Mouse (Mus musculus) NIH3T3 (cell line): Measurements from ENCODE around the gene Grin3b.

Source experiments
- DNase-seq: peaks from one replicate; pipeline ENCODE4 v3.0.0-alpha.2; 2012; ENCODE audit warnings: low read depth

The Grin3b gene

DNA sequence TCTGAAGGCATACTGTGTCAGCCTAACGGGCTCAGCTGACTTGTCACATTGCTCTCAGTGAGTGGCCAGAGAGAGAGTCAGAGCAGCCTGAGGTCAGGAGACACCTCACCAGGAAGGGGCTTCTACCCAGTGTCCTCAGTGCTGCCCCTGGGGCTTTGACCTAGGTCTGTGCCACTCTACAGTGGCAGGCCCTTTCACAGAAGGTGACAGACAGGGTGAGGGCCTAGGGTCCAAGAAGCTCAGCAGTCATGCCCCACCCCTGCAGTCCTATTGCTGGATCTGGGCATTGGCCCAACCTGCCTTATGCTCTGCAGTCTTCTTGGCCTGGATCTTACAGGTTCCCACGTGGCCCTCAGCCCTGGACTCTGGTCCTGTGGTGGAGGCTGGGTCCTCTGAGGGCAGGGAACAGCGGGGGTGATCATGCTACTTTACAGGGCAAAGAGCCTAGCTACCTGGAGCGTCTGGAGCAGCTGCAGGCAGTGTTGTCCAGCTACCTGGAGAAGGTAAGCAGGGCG, 3.6 kb upstream of the Grin3b start:
- no peak for DNase-seq

DNA sequence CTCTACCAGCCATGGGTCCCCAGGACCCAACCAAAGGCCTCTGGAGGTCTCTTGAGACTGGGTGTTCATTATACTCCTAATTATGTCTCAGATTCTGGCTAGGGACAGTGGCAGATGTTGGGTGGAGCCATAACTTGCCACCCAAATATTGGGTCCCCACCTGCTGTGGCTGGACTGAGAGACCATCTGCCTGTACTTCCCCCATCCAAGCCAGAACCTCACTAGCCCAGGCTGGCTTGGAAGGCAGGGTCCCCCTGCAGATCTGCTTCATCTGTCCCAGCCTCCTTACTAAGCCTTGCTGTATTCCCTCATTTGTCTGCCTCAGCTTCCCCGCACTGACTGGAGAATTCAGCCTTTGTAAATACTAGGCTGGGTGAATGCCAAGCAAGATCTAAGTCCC, 2.3 kb upstream of the Grin3b start:
- no peak for DNase-seq

DNA sequence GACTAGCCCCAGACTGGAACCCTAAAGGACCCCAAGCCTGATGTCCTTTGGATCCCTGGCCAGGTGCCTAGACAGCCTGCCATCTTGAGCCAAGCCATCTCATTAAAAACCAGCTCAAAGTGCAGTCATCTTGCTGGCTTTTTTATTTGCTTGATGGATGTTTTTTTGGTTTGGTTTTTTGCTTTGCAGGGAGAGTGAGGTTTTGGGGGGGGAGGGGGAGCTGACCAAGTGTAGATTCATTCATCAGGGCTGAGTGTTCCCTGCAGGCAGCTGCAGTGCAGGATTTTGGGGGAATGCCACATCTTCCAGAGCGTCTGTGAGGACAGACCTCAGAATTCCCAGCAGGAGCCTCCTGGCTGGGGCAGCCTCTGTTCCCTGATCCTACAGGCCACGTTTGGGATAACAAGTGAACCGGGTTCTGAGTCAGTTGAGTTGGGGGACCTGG, 1.4 kb upstream of the Grin3b start:
- DNase-seq = peak; percentile 85

DNA sequence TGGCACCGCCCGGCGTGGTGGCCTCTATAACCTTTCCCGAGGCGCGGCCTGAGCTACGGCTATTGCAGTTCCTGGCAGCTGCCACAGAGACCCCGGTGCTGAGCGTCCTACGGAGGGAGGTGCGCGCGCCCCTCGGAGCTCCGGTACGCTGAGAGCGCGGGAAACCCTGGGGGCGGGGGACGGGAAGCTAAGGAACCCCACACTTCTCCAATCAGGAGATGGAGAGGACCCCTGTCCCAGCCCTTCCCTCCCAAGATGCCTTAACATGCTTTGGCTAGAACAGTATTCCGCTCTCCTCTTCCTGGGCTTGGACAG, 625 bp downstream of the Grin3b start:
- no peak for DNase-seq

DNA sequence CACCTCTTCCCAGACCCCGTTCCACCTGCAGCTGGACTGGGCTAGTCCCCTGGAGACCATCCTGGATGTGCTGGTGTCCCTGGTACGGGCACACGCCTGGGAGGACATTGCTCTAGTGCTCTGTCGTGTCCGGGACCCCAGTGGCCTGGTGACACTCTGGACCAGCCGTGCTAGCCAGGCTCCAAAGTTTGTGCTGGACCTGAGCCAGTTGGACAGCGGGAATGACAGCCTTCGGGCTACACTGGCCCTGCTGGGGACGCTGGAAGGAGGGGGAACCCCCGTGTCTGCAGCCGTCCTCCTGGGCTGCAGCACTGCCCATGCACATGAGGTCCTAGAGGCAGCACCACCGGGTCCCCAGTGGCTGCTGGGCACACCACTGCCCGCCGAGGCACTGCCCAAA, 2.3 kb downstream of the Grin3b start:
- no peak for DNase-seq

DNA sequence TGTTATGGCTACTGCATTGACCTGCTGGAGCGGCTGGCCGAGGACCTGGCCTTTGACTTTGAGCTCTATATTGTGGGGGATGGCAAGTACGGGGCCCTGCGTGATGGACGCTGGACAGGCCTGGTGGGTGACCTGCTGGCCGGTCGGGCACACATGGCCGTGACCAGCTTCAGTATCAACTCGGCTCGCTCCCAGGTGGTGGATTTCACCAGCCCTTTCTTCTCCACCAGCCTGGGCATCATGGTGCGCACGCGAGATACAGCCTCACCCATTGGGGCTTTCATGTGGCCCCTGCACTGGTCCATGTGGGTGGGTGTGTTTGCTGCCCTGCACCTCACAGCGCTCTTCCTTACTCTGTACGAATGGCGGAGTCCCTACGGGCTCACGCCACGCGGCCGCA, 3.6 kb downstream of the Grin3b start:
- DNase-seq = no peak

DNA sequence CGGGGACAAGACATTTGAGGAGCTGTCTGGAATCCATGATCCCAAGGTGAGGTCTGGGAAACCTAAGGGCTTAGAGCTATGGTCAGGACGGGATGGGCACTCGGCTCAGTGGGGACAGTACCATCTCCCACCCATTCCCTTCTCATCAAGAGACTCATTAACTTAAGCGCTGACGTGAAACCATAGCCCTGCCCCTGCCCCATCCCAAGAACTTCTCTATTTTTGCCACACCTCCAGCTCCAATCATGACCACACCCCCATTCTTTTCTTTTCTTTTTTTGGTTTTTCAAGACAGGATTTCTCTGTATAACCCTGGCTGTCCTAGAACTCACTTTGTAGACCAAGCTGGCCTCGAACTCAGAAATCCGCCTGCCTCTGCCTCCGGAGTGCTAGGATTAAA, 4.2 kb downstream of the Grin3b start:
- DNase-seq = no peak

DNA sequence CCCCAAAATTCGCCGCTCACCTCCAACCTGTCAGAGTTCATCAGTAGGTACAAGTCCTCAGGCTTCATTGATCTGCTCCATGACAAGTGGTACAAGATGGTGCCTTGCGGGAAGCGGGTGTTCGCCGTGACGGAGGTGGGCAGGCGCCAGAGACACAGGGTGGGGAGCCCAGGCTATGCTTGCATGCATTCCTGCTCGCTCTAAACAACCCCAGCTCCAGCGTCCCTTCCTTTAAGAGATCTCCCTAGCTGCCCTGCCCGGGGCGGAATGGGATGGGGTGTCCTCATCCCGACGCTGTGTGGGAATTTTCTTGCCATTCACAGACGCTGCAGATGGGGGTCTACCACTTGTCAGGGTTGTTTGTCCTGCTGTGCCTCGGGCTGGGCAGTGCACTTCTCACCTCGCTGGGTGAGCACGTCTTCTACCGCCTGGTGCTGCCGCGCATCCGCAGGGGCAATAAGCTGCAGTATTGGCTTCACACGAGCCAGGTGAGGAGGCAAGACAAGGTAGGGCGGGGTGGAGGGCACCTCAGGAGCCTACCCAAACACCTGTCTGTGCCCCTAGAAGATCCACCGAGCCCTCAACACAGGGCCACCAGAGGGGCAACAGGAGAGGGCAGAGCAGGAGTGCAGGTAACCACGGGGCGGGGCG, 5.7 kb downstream of the Grin3b start:
- no peak for DNase-seq

DNA sequence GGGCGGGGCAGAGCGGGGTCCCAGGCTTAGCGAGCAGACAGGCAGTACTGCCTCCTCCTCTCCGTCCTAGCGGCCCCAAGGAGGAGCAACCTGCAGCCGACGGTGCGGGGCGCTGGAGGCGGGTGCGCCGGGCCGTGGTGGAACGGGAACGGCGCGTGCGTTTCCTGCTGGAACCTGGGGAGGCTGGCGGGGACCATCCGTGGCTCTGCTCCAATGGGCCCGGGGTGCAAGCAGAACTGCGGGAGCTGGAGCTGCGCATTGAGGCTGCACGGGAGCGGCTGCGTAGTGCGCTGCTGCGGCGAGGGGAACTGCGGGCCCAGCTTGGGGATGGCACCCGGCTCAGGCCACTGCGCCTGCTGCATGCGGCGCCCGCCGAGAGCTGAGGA, 6.2 kb downstream of the Grin3b start:
- no peak for DNase-seq

DNA sequence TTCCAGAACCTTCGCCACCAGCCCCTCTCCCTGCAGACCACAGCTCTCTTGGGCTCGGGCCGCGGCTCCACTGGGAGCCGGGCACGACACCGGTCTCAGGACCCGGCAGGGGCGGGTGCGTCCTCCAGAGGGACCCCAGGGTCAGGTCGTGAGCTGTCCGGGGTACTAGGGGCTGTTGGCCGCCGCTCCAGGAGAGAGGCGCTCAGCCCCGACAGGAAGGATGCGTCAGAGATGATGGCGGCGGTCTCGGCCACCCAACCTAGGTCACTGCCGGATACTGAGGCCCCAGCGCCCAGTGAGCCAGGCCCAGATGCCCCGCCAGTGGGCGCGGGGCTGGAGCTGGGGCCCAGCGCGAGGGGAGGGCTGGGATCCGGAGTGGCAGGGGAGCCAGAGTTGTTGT, 6.8 kb downstream of the Grin3b start:
- DNase-seq = no peak

DNA sequence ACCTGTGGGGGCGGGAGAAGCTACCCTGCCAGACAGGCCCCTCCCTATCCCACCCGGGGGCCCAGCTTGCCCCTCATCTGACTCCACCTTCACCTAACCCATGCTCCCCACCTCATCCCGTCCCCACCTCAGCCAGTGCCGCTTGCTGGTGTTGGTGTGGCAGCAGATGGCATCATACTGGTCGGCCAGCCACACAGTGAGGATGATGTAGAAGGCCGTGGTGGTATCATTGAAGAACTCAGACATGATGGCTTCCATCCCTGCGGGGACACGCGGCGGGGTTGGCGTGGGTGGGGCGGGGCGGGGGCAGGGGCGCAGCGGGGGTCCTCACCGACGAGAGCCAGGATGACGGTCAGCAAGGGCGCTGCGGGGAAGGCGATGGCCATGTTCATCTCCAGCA, 7.5 kb downstream of the Grin3b start:
- DNase-seq = no peak

DNA sequence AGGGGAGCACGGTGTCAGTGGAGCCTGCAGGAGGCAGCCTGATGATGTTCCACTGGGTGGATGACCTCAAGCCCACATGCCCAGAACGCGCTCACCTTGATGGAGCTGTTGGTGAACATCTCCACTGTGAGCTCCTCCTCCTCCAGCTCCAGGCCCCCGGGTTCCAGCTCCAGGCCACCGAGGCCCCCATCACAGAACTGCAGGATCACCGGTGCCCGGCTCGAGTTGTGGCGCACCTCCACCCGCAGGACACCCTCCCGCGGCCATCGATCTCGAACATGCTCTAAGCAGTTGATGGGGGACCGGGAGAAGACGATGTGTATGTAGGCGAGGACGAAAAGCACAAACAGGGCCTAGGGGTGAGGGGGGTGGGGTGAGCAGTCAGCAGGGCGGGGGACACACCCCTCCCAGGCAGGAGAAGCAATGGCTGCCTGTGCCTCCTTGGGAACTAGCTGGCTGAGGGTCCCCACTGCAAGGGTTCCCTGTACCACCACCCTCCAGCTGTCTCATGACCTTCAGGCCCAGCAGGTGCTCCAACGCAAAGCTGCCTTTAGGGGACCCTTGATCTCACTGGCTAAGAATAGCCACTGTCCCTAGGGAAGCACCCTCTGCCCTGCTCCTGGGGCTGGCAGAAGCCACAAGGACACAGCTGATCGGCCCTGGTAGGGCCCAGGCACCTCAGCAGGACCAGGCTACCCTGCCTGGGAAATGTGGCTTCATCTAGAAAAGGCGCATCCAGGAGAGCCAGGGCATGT, 9.1 kb downstream of the Grin3b start:
- no peak for DNase-seq

DNA sequence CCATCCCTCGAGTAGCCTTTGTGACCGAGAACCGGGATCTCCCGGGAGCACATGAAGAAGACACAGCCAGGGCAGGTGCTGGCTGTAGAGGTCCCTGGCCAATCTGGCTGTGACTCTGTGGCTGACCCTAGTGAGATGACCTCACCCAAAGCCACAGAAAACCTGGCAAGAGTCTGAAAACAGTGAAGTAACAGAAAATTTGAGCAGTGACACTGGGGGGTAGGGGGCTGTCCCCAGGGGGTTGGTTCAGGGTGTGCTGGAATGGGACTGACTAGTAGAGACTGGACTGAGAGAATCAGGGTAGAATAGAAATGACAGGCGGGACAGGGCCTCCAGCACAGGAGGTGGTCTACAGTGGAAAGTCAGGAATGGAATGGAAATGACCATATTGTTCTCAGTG, 12.7 kb downstream of the Grin3b start:
- no peak for DNase-seq

DNA sequence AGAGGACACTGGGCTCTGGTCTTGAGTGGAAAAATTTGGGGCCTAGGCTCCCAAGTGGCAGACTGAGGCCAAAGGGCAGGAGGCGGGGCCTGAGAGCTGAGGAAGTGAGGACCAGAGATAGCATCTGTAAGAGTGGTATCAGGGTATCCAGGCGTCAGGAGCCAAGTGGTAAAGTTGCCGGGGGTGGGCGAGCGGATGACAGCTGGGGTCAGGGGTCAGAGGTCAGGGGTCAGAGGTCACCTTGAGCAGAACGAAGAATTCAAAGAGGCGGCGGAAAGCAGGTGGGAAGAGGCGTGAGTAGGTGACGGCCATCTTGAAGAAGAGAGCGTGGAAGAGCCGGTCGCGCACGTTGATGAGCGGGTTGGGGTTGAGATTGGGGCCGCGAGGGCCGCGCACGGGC, 13.2 kb downstream of the Grin3b start:
- DNase-seq = peak; percentile 64

DNA sequence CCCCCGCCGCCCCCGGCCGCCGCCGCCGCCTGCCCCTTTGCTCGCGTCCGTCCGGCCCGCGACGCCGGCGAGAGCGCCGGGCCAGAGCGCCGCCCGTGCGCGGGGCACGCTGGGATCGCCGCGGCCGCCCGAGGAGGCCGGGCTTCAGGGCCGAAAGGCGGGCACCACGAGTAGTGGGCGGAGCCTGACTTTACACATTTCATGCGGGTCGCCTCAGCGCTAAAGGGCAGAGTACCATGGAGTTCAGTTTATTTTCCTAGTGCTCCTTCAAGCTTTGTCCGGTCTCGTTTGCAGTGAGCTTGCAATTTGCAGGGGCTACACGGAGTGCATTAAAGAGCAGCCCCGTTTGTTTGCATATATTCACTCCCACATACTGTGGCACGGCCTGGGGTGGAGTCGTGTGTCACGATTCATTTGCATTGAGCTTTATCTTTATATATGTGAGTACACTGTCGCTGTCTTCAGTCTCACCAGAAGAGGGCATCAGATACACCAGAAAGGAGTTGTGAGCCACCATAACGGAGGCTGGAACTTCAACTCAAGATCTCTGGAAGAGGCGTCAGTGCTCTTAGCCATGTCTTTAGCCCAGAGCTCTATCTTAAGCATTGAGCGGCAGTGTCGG, 13.8 kb downstream of the Grin3b start, which contains the start of gene Tmem259:
TSS of gene Tmem259 (minus strand) at position 136 of the 622 bp plus-strand sequence.
- DNase-seq = peak; percentile 97

DNA sequence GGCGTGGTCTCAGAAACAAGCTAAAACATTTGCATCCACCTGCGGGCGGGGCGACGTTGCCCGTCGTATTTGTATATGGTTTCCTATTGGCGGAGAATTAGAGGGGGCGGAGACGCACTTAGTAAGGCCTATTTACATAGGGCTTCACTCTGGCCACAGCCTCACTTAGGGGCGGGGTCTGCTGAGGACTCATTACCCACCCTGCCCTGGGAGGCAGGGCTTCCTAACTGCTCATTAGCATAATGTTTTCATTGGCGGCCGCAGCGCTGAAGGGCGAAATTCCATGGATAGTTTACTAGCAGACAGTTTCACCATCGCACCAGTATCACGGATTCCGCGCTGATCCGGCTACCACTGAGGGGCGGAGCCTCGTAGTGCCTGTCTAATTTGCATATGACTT, 14.4 kb downstream of the Grin3b start:
- peak; percentile 100 for DNase-seq

DNA sequence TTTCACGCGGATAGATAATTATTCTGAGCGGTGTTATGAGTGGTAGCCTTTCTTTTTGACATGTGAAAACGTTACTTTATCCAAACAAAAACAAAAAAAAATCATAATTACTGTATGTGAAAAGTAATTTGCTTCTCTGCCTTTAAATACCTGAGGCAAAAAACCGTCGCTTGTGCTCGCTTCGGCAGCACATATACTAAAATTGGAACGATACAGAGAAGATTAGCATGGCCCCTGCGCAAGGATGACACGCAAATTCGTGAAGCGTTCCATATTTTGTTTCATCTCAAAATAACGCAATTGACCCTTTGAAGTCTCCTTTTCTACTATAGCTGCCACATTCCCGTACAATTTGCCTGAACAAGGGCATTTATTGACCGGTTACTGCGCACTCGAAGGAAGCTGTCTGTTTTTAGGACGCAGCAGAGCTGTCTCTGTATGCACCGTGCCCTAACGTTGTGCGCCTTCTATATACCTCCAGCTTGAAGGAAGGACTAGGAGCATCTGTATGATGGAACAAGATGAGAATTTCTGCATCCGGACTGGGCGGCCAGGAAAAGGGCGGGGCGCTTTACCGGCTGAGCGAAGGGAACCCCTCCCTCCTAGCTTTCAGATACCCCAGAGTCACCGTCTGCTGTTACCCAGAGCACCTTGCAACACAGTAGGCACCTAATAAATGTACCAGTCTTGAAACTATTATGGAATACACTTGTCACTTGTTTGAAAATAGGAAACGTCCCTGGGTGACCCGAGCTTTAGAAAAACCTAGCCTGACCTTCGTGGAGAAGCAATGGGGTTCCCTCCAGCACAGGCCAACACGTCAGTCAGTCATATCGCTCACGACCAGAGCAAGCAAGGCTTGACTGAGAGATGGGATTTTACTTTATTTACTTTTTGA, 15.1 kb downstream of the Grin3b start:
- DNase-seq = peak; percentile 81

DNA sequence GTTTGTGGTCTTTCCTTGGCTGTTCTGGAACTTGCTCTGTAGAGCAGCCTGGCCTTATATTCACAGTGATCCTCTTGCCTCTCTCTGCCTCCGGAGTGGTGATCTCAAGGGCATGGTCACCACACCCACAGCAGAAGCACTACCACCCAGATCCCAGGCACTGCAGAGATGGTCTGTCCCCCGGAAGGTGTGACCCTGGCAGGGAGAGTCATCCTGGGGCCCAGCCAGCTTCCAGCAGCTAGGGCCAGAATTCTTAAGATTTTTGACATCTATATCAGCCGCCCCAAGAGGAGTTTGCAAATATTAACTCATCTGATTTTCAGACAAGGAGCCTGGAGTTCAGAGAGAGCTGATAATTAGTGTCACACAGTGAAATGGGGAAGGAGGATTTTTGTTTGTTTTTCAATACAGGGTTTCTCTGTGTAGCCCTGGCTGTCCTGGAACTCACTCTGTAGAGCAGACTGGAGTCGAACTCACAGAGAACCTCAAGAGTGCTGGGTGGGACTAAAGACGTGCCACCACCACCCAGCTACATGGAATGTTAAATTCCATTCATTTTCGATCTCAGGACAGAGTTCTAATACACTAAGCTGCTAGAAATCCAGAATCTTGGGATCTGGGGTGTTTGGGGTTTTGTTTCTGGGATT, 15.8 kb downstream of the Grin3b start:
- peak; percentile 66 for DNase-seq

DNA sequence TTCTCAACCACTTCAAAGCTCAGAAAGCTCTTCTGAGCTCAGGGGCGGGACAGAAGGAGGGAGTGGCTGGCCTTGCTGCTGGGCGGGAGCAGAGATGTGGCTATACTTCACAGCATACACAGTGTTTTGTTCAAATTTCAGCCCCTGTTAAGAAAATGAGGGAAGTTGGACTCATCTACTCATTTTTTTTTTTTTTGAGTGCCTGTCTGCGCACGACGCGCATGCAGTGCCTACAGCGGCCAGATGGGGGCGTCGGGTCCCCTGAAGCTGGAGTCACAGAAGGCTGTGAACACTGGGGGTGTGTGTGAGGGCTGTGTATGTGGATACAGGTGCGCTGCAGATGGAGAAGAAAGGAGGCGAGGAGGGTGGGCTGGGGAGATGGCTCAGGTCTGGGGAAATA, 16.4 kb downstream of the Grin3b start:
- DNase-seq = peak; percentile 97

DNA sequence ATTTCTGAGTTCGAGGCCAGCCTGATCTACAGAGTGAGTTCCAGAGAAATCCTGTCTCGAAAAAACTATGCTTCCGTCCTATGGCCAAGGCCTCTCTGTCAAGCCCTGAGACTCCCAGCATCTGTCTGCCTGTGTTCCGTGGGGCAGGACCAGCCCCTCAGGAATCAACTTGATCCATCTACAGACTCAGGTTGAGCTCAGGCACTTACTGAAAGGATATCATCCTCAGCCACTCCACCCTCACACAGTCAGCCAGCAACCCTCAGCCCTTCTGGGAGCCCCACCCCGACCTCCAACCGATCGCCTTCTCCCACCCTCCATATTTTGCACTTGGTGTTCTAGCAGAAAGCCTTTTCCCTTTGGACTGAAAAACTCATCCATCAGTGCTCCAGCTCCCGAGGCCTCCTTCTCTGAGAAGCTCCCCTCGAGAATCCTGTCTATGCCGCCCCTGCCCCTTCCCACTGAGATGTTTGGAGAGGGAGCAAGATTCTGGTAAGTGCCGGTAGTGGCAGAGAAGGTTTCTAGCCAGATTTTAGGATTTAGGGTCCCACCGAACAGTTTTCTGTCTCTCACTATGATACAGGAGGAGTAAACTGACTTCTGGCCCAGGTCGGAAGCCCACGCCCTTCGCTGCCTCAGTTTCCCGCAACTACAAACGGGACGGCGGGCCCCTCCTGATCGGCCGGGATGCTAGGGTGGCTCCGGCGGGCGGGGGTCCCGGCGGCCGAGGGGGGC, 17.4 kb downstream of the Grin3b start:
- DNase-seq = peak; percentile 58
